Mouse (Mus musculus) hindbrain, embryonic 11.5 days (tissue): ENCODE results near the gene Senp3. TPM values are rescaled to one million over a fixed set of nuclear protein-coding genes. Genes with fewer than 3 reads are reported as not detected.

Source experiments
- ATAC-seq: fragments of 200-750 bp; cut with Nextera tagmentation; 2 replicates; pipeline ENCODE4 v1.8.0; 2017; ENCODE audit warnings: mild to moderate bottlenecking, moderate TSS enrichment, moderate library complexity; ENCODE audit not compliant: low FRiP score
- DNase-seq: peaks from one replicate; pipeline ENCODE4 v3.0.0-alpha.2; 2015; ENCODE audit warnings: low spot score
- H3K27ac ChIP-seq: fragments of 300-500 bp; sonication (generic); 2 replicates; pipeline ENCODE4 v1.5.1; 2014; ENCODE audit warnings: mild to moderate bottlenecking, low read depth, low read length
- H3K27me3 ChIP-seq: fragments of 300-500 bp; sonication (generic); 2 replicates; pipeline ENCODE4 v1.6.1; 2014; ENCODE audit warnings: mild to moderate bottlenecking, low read length, moderate library complexity, mixed read lengths; ENCODE audit not compliant: control insufficient read depth, insufficient read depth
- H3K36me3 ChIP-seq: fragments of 300-500 bp; sonication (generic); 2 replicates; pipeline ENCODE4 v1.6.1; 2014; ENCODE audit warnings: mild to moderate bottlenecking, low read length, moderate library complexity, mixed read lengths; ENCODE audit not compliant: control insufficient read depth, insufficient read depth
- H3K4me1 ChIP-seq: fragments of 300-500 bp; sonication (generic); replicated peaks from 2 replicates; pipeline ENCODE4 v1.6.1; 2014; ENCODE audit warnings: low read length, mixed read lengths; ENCODE audit not compliant: control insufficient read depth, insufficient read depth
- H3K4me2 ChIP-seq: fragments of 300-500 bp; sonication (generic); replicated peaks from 2 replicates; pipeline ENCODE4 v1.6.1; 2014; ENCODE audit warnings: mild to moderate bottlenecking, low read depth, low read length
- H3K4me3 ChIP-seq: fragments of 300-500 bp; sonication (generic); 2 replicates; pipeline ENCODE4 v1.5.1; 2014; ENCODE audit warnings: low read depth, low read length
- H3K9ac ChIP-seq: fragments of 300-500 bp; sonication (generic); 2 replicates; pipeline ENCODE4 v1.6.1; 2014; ENCODE audit warnings: low read depth, low read length
- H3K9me3 ChIP-seq: fragments of 300-500 bp; sonication (generic); 2 replicates; pipeline ENCODE4 v1.6.1; 2016; ENCODE audit warnings: low read length; ENCODE audit not compliant: control insufficient read depth
- WGBS: fragments of 180-500 bp; shearing (Covaris S2); extraction: QIAGEN DNeasy Blood & Tissue Kit; methylation state at CpG from one replicate; pipeline ENCODE4 v1.1.7; 2014; 5-methylcytosine and 5-hydroxymethylcytosine counted together
- polyA plus RNA-seq: library from polyadenylated mRNA; unstranded; fragments of >200 nt; fragmentation: Nextera tagmentation; extraction: Ambion mirVana; gene quantifications from 2 replicates; pipeline ENCODE4 v1.2.1, GENCODE M21; 2014

Senp3 gene
- polyA plus RNA-seq, 1 experiment from 2014 or later = 101 TPM

- Histone ChIP-seq H3K4me3 (peak within 1 kb of the TSS; percentile 14; the same call in 1 of the 2 replicates), H3K4me1 (no peaks in the 10 kb centered on the region; the same call in 1 of the 2 replicates), H3K36me3 (peaks cover 21% of the 10 kb centered on the region), H3K27me3 (no peaks in the 10 kb centered on the region), H3K9me3 (no peaks in the 10 kb centered on the region), H3K9ac (no peak within 1 kb of the TSS), H3K4me2 (no peak within 1 kb of the TSS; the same call in none of the 2 replicates), H3K27ac (no peak within 1 kb of the TSS)
- ATAC-seq (peak; percentile 78), DNase-seq (peak; percentile 87)
- WGBS = 24% methylated on average over 34 of the region's 34 CpGs
Measured at GRCm38 (mm10) chr11:69655264-69656064, 26.4 kb downstream of the Senp3 start, which contains the start of gene Sox15. Gene Sox15, plus strand, starts transcription at chr11:69655314.

- no peak overlapping the region; the same call in 1 of the 2 replicates for H3K4me2 ChIP-seq
- 53% methylated on average over 9 of the region's 9 CpGs for WGBS
- no peak overlapping the region for H3K4me3 ChIP-seq
- H3K27ac ChIP-seq = no peak overlapping the region
- no peaks in the 10 kb centered on the region for H3K9me3 ChIP-seq
- DNase-seq (no peak), ATAC-seq (no peak)
- H3K27me3 ChIP-seq = no peaks in the 10 kb centered on the region
- no peaks in the 10 kb centered on the region; the same call in 1 of the 2 replicates for H3K4me1 ChIP-seq
- H3K36me3 ChIP-seq = peaks cover 26% of the 10 kb centered on the region
- no peak overlapping the region for H3K9ac ChIP-seq
Measured at GRCm38 (mm10) chr11:69654760-69655159, 27.1 kb downstream of the Senp3 start.

DNA sequence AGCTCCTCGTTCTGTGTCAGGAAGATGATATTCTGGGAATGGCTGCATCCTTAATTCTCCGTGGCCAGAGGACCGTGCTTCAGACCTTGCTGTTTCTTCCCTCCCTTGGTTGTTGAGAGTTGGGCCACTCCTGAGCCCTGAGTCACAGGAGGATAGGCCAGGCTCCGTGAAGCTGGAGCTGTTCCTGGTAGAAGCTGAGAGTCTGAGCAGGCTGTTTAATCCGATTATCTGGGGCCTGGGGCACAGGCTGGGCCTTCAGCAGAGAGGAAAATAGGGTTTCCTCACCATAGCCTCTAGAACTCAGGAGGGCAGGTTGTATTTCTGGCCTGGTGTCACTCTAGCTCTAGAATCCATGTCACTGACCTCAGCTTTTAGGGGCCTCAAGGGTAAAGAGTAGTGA lies 28.5 kb downstream of the Senp3 start:
- Histone ChIP-seq H3K36me3 (peaks cover 32% of the 10 kb centered on the region), H3K27ac (no peak overlapping the region)

GRCm38 (mm10) chr11:69645860-69646259 lies 36.0 kb downstream of the Senp3 start:
- no peak overlapping the region for H3K27ac ChIP-seq
- no peak overlapping the region for H3K4me2 ChIP-seq
- no peak overlapping the region for H3K9ac ChIP-seq
- H3K9me3 ChIP-seq = no peaks in the 10 kb centered on the region
- H3K4me1 ChIP-seq = no peaks in the 10 kb centered on the region
- peaks cover 44% of the 10 kb centered on the region for H3K36me3 ChIP-seq
- no peak for DNase-seq
- H3K27me3 ChIP-seq = no peaks in the 10 kb centered on the region
- no peak overlapping the region for H3K4me3 ChIP-seq
- ATAC-seq = no peak
- WGBS = 94% methylated on average over 5 of the region's 5 CpGs

More for the DNA sequence above, 28.5 kb downstream of the Senp3 start:
- Histone ChIP-seq H3K9ac (no peak overlapping the region), H3K4me2 (no peak overlapping the region), H3K4me3 (no peak overlapping the region), H3K27me3 (no peaks in the 10 kb centered on the region), H3K9me3 (no peaks in the 10 kb centered on the region), H3K4me1 (no peaks in the 10 kb centered on the region; the same call in 1 of the 2 replicates)
- WGBS = 74% methylated on average over 5 of the region's 5 CpGs
- DNase-seq (no peak), ATAC-seq (no peak)

DNA sequence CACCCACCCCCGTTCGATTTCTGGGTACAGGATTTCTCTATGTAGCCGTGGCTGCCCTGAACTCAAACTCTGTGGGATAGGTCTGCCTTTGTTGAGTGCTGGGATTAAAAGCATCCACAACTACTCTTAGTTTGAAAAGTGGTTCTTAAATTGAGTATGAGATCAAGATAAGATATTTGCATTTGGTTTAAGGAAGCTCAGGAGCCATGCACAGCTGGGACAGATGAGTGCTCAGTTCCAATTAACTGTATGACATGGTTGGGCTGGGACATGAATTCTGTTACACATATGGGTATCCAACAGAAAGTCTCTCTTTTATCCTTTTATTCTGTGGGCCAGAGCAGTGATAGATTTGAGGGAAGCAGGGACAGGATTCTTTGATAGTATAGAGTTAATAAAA lies 46.4 kb downstream of the Senp3 start:
- Histone ChIP-seq H3K27ac (no peak overlapping the region), H3K9me3 (no peaks in the 10 kb centered on the region), H3K27me3 (no peaks in the 10 kb centered on the region), H3K4me3 (no peak overlapping the region), H3K36me3 (peaks cover 4% of the 10 kb centered on the region; the same call in 1 of the 2 replicates), H3K4me1 (peaks cover 3% of the 10 kb centered on the region), H3K9ac (no peak overlapping the region), H3K4me2 (no peak overlapping the region)
- DNase-seq (no peak), ATAC-seq (no peak)
- WGBS = 89% methylated on average over 3 of the region's 3 CpGs

DNA sequence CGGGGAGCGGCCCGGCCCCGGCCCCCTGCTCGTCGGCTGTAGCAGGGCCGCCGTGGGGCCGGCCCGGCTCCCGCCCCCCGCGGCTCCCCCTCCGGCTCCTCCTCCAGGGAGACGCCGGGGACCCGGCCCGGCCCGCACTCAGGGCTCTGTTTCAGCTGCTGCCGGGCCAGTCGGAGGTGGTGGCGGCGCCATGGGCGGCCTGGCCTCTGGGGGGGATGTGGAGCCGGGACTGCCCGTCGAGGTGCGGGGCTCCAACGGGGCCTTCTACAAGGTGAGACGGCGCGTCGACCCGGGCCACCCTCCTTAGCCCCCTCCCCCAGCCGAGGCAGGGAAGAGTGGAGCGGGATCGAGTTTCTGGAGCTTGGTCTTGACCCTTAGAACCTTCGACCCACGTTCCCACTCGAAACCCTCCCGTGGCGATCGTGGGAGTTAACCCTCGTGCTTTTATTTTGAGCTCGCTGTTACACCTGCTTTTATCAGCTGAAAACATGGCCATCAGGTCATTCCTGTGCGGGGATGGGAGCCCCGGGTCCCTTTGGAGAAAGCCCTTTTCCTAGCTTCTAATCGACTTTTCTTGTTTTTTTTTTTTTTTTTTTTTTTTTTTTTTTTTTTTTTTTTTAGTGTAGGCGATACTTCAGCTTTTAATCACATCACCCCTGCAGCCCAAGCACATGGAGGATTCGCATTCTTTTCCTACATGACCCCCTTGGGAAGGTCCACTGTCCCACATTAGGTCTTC lies 48.6 kb downstream of the Senp3 start:
- H3K9ac ChIP-seq = peak overlapping the region; percentile 98
- no peaks in the 10 kb centered on the region for H3K36me3 ChIP-seq
- no peak for DNase-seq
- peak overlapping the region; percentile 75 for H3K4me2 ChIP-seq
- 1% methylated on average over 46 of the region's 50 CpGs for WGBS
- H3K4me3 ChIP-seq = peak overlapping the region; percentile 98
- ATAC-seq = peak; percentile 55
- H3K9me3 ChIP-seq = no peaks in the 10 kb centered on the region
- no peaks in the 10 kb centered on the region for H3K27me3 ChIP-seq
- H3K27ac ChIP-seq = peak overlapping the region; percentile 97
- peaks cover 3% of the 10 kb centered on the region for H3K4me1 ChIP-seq

- no peaks in the 10 kb centered on the region for H3K36me3 ChIP-seq
- H3K4me1 ChIP-seq = peaks cover 3% of the 10 kb centered on the region
- peak within 1 kb of the TSS; percentile 98 for H3K9ac ChIP-seq
- peak within 1 kb of the TSS; percentile 97 for H3K27ac ChIP-seq
- DNase-seq (peak; percentile 100), ATAC-seq (peak; percentile 99)
- H3K4me3 ChIP-seq = peak within 1 kb of the TSS; percentile 98
- peak within 1 kb of the TSS; percentile 75 for H3K4me2 ChIP-seq
- WGBS = under 1% methylated on average over 29 of the region's 56 CpGs
- no peaks in the 10 kb centered on the region for H3K27me3 ChIP-seq
- H3K9me3 ChIP-seq = no peaks in the 10 kb centered on the region
Measured at GRCm38 (mm10) chr11:69632284-69633089, 49.4 kb downstream of the Senp3 start, which contains the start of gene Fxr2. Gene Fxr2, plus strand, starts transcription at chr11:69632990.

- Histone ChIP-seq H3K27ac (no peak overlapping the region), H3K4me3 (no peak overlapping the region), H3K36me3 (no peaks in the 10 kb centered on the region), H3K9me3 (no peaks in the 10 kb centered on the region), H3K4me2 (no peak overlapping the region), H3K27me3 (no peaks in the 10 kb centered on the region), H3K9ac (no peak overlapping the region), H3K4me1 (peaks cover 3% of the 10 kb centered on the region)
- DNase-seq (peak; percentile 31), ATAC-seq (no peak)
- 66% methylated on average over 1 of the region's 1 CpGs for WGBS
Measured at GRCm38 (mm10) chr11:69629802-69630201, 52.1 kb downstream of the Senp3 start.
